Mouse (Mus musculus) mouse trophoblast stem cell (cell line): ENCODE measurements around the gene Mars.

ENCODE experiments used
- in situ Hi-C, 2 experiments: fragments of 300-500 bp; cut with MseI, MboI; formaldehyde crosslinking; loops; 2 replicates in 1 of 2; 3 replicates in 1 of 2; pipeline ENCODE4 v1.15.1; 2025

The Mars gene

GRCm38 (mm10) chr10:127287271-127287935 is 24.2 kb downstream of the Mars start:
- in situ Hi-C loops, result no loop called here

- in situ Hi-C loops, result no loop called here
These were observed 24.9 kb downstream of the Mars start for GRCm38 (mm10) chr10:127286730-127287129.

- in situ Hi-C loops, result no loop called here
These were observed 25.4 kb downstream of the Mars start for GRCm38 (mm10) chr10:127286194-127286593.

GRCm38 (mm10) chr10:127285644-127286043 is 25.9 kb downstream of the Mars start:
- in situ Hi-C loops, result no loop called here

- in situ Hi-C loops, result no loop called here
These were observed 26.7 kb downstream of the Mars start for GRCm38 (mm10) chr10:127284724-127285500.

GRCm38 (mm10) chr10:127284105-127284622 is 27.4 kb downstream of the Mars start:
- in situ Hi-C loops, result no loop called here

- in situ Hi-C loops, result no loop called here
These were observed 28.9 kb downstream of the Mars start for GRCm38 (mm10) chr10:127282620-127283215.

GRCm38 (mm10) chr10:127281316-127281715 is 30.3 kb downstream of the Mars start:
- in situ Hi-C loops, result no loop called here

GRCm38 (mm10) chr10:127279730-127280129 is 31.9 kb downstream of the Mars start:
- in situ Hi-C loops, result no loop called here

GRCm38 (mm10) chr10:127274261-127275022 is 37.1 kb downstream of the Mars start:
- in situ Hi-C loops, result no loop called here

GRCm38 (mm10) chr10:127272371-127272770 is 39.2 kb downstream of the Mars start:
- in situ Hi-C loops, result no loop called here

- in situ Hi-C loops, result no loop called here
These were observed 41.7 kb downstream of the Mars start for GRCm38 (mm10) chr10:127269884-127270283.

GRCm38 (mm10) chr10:127269036-127269435 is 42.5 kb downstream of the Mars start:
- in situ Hi-C loops, result no loop called here

- in situ Hi-C loops, result no loop called here
These were observed 43.2 kb downstream of the Mars start for GRCm38 (mm10) chr10:127268401-127268800.

GRCm38 (mm10) chr10:127267318-127267717 is 44.3 kb downstream of the Mars start:
- in situ Hi-C loops, result no loop called here

- in situ Hi-C loops, result no loop called here
These were observed 45.2 kb downstream of the Mars start, which contains the start of gene Dctn2 for GRCm38 (mm10) chr10:127266112-127267091. Gene Dctn2, plus strand, starts transcription at chr10:127266368.

GRCm38 (mm10) chr10:127265727-127266111 is 45.9 kb downstream of the Mars start:
- in situ Hi-C loops, result no loop called here

GRCm38 (mm10) chr10:127264971-127265370 is 46.6 kb downstream of the Mars start:
- in situ Hi-C loops, result no loop called here

- in situ Hi-C loops, result no loop called here
These were observed 47.2 kb downstream of the Mars start for GRCm38 (mm10) chr10:127264336-127264735.

- in situ Hi-C loops, result no loop called here
These were observed 48.0 kb downstream of the Mars start for GRCm38 (mm10) chr10:127263631-127264030.
